Mouse (Mus musculus): ENCODE data around the gene Itga2b.

- TF ChIP-seq CTCF (IDR thresholded peaks at IDR 0.05; ENCODE audit: extremely low read depth, insufficient read depth, low read length) (peak; percentile 90), POLR2A (IDR thresholded peaks at IDR 0.05; ENCODE audit: extremely low read depth, insufficient read depth, low read length) (0 out of 2 replicates have a peak, but pooled peaks have one; percentile 8)
Observed at GRCm38 (mm10) chr11:102434406-102434805, 35.5 kb downstream of the Itga2b start.
